Mouse (Mus musculus) bone marrow macrophage, adult 2 months (primary cell): ENCODE measurements around the gene Kdm8. TPM values are rescaled to one million over a fixed set of nuclear protein-coding genes. Genes with fewer than 3 reads are reported as not detected.
A peak's percentile ranks its signal among the peaks of the same experiment; 100 is the strongest.
"Not testable (repeated sequence)": the region's sequence is repeated elsewhere in the genome, so short reads cannot be mapped to it uniquely, and the experiment has no call there.

Experiments used
- H3K27ac ChIP-seq: 2 replicates; pipeline ENCODE4 v1.5.1; 2012; ENCODE audit warnings: low read depth, low read length; ENCODE audit not compliant: insufficient read depth
- H3K4me1 ChIP-seq: 2 replicates; pipeline ENCODE4 v1.6.1; 2012; ENCODE audit warnings: low read length; ENCODE audit not compliant: control insufficient read depth, insufficient read depth
- H3K4me3 ChIP-seq: 2 replicates; pipeline ENCODE4 v1.5.1; 2012; ENCODE audit warnings: mild to moderate bottlenecking, low read length, moderate library complexity; ENCODE audit not compliant: insufficient read depth
- CTCF ChIP-seq: IDR thresholded peaks from 2 replicates; pipeline ENCODE4 v1.5.1; 2012; ENCODE audit warnings: low read depth, mild to moderate bottlenecking, low read length, moderate library complexity
- POLR2A ChIP-seq: IDR thresholded peaks from 2 replicates; pipeline ENCODE4 v1.6.1; 2012; ENCODE audit warnings: mild to moderate bottlenecking, low read depth, low read length, borderline replicate concordance
- polyA plus RNA-seq: library from polyadenylated mRNA; stranded (reverse); fragments of >200 nt; gene quantifications from 2 replicates; pipeline ENCODE4 v1.2.4, GENCODE M21; 2012; ENCODE audit not compliant: missing spikeins, insufficient read depth, insufficient read length

Kdm8 gene
- polyA plus RNA-seq, 1 experiment = 2.1 TPM

DNA sequence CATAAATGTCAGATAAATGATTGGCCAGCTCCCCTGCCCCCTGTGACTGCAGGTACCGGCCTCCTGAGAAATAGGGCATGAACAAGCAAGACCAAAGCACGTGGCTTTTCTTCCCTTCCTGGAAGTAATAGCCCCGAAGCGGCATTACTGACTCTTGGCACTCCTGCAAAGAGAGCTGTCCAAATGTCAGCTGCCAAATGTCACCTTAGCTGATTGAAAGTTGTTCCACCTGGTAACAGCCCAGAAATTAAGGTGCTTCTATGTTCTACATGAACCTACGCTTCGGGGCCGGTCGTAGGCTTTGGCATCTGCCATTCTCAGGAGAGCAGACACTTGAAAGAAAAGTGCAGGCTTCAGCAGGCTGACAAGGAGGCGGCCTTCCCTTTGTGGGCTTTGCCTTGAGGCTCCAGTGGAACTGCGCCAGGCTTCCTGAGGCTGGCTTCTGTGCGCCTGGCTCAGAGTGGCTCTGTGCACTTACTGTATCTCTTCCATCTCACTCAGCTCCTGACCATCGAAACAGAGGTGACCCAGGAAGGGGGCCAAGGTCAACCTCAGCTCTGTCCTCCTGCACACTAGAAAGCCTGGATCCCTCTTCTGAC, 16.9 kb upstream of the Kdm8 start:
- TF ChIP-seq CTCF (no peak), POLR2A (no peak)
- Histone ChIP-seq H3K27ac (no peak overlapping the region), H3K4me3 (no peak overlapping the region), H3K4me1 (peaks cover 5% of the 10 kb centered on the region)

DNA sequence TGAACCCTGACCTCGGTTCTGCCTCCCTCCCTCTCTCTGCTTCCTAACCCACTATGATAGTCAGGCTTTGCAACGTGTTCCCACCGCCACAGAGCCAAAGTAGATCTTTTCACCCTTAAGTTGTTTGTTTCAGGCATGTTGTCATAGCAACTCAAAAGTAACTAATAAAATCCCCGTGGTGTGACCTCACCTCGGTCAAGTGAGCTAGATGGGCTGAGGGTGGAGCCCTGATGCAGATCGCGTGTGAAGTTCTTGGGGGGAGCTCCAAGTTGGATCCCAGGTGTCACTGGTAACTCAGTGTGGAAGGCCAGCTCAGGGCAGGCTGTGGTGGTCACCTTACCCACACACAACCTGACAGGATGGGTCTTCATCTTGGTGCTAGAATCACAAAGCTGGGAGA, 16.1 kb upstream of the Kdm8 start:
- H3K4me1 ChIP-seq = no peaks in the 10 kb centered on the region
- no peak overlapping the region for H3K27ac ChIP-seq
- H3K4me3 ChIP-seq = no peak overlapping the region

DNA sequence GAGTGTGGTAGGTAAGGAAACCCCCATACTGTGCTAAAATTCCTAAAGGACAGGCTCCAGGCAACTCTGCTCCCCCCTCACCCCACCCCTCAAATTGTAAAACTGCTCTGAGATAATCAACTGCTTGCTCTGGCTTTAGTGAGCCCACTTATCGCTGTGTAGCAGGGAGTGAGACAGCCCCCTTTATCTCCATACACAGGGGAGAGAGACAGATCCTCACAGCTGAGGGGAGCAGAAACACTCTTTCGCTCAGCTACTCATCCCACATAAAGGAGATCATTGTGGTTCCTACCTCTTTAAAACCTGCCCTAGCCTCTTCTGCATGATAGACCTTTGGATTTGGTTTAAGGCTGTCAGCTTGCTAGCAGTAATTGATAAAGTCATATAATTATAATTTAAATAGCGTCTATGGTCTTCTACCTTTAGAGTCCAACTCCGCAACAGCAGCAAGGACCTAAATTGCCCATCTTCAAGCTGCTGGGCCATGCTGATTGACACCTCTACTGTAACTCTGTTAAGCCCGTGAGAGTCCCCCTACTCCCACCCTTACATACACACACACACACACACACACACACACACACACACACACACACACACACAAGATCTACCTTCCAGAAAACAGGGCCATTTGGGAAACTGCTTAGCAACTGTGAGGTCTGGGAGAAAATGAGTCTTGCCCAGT, 15.5 kb upstream of the Kdm8 start:
- H3K4me3 ChIP-seq, H3K4me1 ChIP-seq, H3K27ac ChIP-seq: not testable (repeated sequence)

More for the DNA sequence above, 16.1 kb upstream of the Kdm8 start:
- TF ChIP-seq CTCF = no peak
- no peak for TF ChIP-seq POLR2A

DNA sequence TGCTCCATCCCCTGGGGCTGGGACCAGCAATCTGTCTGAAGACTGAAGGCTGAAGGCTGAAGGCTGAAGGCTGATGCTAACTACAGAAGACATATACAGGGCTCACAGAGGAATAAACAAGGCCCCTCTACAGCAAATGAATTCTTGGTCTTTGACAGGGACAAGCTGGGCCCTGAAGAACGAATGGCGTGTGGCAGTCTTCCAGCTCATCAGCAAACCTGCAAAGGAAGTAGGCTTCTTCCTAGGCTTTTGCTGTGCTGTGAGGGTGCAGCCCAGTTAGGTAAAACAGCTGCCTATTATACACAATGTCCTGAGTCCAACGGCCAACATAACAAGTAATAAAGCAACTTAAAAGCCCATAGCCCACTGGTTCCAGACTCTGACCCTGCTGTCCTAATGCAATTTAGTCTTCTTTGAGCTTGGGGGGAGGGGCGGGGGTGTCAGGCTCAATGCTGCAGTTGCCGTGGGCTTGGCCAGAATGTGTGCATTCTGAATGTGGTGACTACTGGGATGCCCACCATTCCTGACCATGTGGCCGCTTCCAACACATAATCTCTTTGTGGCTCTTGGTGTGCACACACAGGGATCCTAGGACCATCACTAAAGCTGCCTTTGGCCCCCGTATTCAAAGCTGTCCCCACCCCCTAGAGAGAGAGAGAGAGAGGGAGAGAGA, 14.2 kb upstream of the Kdm8 start:
- TF ChIP-seq POLR2A (no peak), CTCF (no peak)
- Histone ChIP-seq H3K4me3 (no peak overlapping the region), H3K27ac (no peak overlapping the region), H3K4me1 (no peaks in the 10 kb centered on the region)

DNA sequence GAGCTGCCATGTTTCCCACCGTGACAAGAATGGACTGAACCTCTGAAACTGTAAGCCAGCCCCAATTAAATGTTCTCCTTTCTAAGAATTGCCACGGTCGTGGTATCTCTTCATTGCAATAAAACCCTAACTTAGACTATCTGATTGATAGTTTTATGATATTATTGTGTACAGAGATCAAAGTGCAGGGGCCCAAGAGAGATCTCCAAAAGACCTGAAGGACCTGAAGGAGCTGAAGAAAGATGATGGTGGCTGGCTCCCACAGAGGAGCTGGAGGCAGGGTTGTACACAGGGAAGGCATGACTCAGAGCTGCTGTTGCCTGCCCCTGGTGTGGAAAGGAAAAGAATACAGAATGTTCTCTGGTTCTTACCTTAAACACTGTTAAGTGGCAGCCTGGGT, 10.6 kb upstream of the Kdm8 start:
- no peak overlapping the region for H3K4me3 ChIP-seq
- TF ChIP-seq CTCF (no peak), POLR2A (no peak)
- H3K27ac ChIP-seq = no peak overlapping the region
- no peaks in the 10 kb centered on the region for H3K4me1 ChIP-seq

DNA sequence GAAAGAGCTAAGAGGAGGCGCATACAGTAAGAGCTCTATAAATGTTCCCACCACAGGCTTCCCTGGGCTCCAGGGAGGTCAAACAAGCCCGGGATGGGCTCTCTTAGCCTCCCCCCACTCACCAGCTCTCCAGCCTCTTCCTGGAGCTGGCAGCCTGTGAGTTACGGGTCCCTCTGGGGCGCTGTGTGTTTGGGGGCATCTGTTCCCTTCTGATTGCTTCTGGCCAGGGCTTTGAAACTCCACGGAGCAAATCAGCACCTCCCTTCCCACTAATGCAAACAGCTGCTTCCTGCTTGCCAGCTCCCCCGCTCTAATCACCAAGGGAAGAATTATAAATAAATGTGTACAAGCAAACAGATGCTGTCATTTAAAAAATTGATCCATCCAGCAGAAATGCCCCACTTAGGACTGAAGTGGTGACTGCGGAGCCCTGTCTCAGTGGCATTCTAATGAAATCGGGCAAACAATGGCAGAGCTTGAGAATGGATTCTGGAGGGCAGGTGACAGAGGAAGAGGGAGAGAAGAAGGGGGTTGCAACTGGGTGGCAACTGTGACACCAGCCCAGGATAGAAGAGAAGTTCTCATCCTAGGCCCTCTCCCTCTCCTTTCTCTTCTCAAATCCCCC, 9.7 kb upstream of the Kdm8 start:
- Histone ChIP-seq H3K4me1 (no peaks in the 10 kb centered on the region), H3K27ac (no peak overlapping the region), H3K4me3 (no peak overlapping the region)
- no peak for TF ChIP-seq POLR2A

DNA sequence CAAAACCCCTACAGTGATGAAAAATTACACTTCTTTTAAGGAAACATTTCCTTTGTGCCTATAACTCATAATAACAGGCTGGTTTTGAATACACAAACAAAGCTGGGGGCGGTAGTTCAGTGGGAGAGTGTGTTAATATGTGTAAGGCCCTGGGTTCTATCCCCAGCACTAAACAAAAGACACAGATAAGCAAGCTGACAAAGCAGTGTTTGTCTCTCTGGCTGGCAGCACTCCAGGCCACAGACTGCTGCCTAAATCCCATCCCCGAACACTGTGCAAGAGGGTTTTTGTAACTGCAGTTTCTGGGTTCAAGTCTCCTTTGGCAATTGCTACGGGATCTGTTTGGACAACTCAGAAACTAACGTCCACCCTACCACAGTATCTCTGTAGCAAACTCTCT, 2.2 kb upstream of the Kdm8 start:
- Histone ChIP-seq H3K4me1 (peaks cover 13% of the 10 kb centered on the region), H3K4me3 (no peak overlapping the region), H3K27ac (no peak overlapping the region)
- no peak for TF ChIP-seq CTCF
- TF ChIP-seq POLR2A = no peak

DNA sequence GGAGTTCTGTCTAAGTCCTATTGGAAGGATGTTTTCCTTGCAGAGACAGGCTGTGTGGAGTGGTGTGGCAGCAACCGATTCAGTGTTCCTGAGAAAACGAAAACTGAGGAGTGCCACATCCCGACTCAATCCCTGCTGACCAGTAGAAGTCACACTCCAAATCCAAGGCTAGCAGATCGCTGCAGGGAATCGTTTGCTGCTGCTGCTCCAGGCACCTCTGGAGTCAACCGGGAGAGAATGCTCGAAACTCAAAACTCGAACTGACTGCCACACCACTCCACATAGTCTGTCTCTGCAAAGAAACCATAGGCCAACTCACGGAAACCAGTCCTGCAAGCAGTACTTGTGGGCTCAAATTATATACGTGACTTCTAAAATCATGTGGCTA, 406 bp upstream of the Kdm8 start:
- peak overlapping the region; percentile 38 for H3K27ac ChIP-seq
- H3K4me3 ChIP-seq = peak overlapping the region; percentile 74
- TF ChIP-seq POLR2A (no peak), CTCF (no peak)
- H3K4me1 ChIP-seq = peaks cover 13% of the 10 kb centered on the region

DNA sequence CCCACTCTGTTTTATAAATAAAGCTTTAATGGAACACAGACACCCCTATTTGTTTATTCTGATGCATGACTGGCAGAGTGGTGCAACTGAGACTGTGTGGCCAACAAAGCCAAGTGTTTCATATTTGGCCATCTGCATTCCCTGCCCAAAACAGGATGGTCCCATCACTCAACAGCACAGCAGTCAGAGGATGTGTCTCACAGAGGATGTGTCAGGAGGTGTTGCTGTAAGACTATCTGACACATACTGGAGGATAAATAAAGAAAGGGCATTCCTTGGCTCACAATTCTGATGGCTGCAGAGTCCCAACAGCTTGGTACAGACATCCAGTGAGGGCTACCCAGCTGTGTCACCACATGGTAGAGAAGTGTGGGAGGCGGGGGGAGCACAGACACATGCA, 6.2 kb downstream of the Kdm8 start:
- TF ChIP-seq CTCF (no peak), POLR2A (no peak)

DNA sequence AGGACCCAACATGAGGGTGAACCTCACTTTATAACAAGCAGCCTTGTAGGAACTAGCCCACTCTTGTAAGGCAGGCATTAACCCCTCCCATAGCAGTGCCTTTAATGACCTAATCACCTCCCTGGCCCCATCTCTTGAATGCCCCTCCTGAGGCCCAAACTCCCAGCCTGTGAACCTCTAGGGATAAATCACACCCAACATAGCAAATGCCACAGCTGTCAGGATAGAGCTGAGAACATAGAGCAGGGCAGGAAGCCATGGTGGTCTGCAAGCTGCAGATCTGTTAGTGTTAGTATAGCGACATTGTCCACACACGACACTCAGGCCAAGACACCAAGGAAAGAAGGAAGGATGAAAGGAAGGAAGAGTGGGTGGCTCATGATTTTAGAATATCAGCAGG, 6.6 kb downstream of the Kdm8 start:
- Histone ChIP-seq H3K27ac (no peak overlapping the region), H3K4me3 (no peak overlapping the region), H3K4me1 (peaks cover 2% of the 10 kb centered on the region; the same call in 1 of the 2 replicates)
- TF ChIP-seq POLR2A = no peak
- TF ChIP-seq CTCF = no peak

More for the DNA sequence above, 6.2 kb downstream of the Kdm8 start:
- H3K27ac ChIP-seq = no peak overlapping the region
- H3K4me1 ChIP-seq = peaks cover 4% of the 10 kb centered on the region
- H3K4me3 ChIP-seq = no peak overlapping the region
